In genomic region chr10:42583157-42583872, GRCm38 (mm10) we compare ENCODE assay signal across 8 mouse cellular contexts. TPM values are rescaled to one million over a fixed set of nuclear protein-coding genes. Genes with fewer than 3 reads are reported as not detected.
DNase-seq lines count a peak whose midpoint lies in the region; ATAC-seq and TF ChIP-seq lines count a peak whose summit lies in the region.

Gene Nr2e1 (minus strand): TSS chr10:42583632.
Gene Ostm1 (plus strand): TSS chr10:42583822.

- WGBS in lung, embryonic 14.5 days, result under 1% methylated on average over 43 of the region's 43 CpGs
- WGBS in embryonic facial prominence, embryonic 15.5 days, result under 1% methylated on average over 43 of the region's 43 CpGs
- WGBS in intestine, postnatal 0 days, result under 1% methylated on average over 43 of the region's 43 CpGs
- under 1% methylated on average over 43 of the region's 43 CpGs for WGBS in limb, embryonic 10.5 days

- H3K36me3 ChIP-seq in lung, embryonic 14.5 days (ENCODE audit: insufficient read depth), result no peaks in the 10 kb centered on the region
- H3K36me3 ChIP-seq in embryonic facial prominence, embryonic 15.5 days, result no peaks in the 10 kb centered on the region
- no peaks in the 10 kb centered on the region for H3K36me3 ChIP-seq in intestine, postnatal 0 days (ENCODE audit: control insufficient read depth, insufficient read depth)
- H3K36me3 ChIP-seq in limb, embryonic 10.5 days, result no peaks in the 10 kb centered on the region

- no peaks in the 10 kb centered on the region for H3K4me1 ChIP-seq in lung, embryonic 14.5 days (ENCODE audit: insufficient read depth)
- peaks cover 41% of the 10 kb centered on the region for H3K4me1 ChIP-seq in embryonic facial prominence, embryonic 15.5 days
- H3K4me1 ChIP-seq in intestine, postnatal 0 days (replicated peaks; ENCODE audit: control insufficient read depth, insufficient read depth, low read length), result no peaks in the 10 kb centered on the region
- peaks cover 46% of the 10 kb centered on the region for H3K4me1 ChIP-seq in limb, embryonic 10.5 days

- peaks cover 98% of the 10 kb centered on the region for H3K27me3 ChIP-seq in lung, embryonic 14.5 days (ENCODE audit: insufficient read depth, low read length)
- H3K27me3 ChIP-seq in embryonic facial prominence, embryonic 15.5 days, result peaks cover 96% of the 10 kb centered on the region
- H3K27me3 ChIP-seq in intestine, postnatal 0 days (replicated peaks; ENCODE audit: control insufficient read depth, insufficient read depth, low read length), result peaks cover 89% of the 10 kb centered on the region
- H3K27me3 ChIP-seq in limb, embryonic 10.5 days (ENCODE audit: low read depth, poor library complexity, severe bottlenecking), result peaks cover 100% of the 10 kb centered on the region

- no peaks in the 10 kb centered on the region for H3K9me3 ChIP-seq in lung, embryonic 14.5 days (ENCODE audit: low read depth, low read length)
- H3K9me3 ChIP-seq in embryonic facial prominence, embryonic 15.5 days (replicated peaks), result no peaks in the 10 kb centered on the region
- no peaks in the 10 kb centered on the region for H3K9me3 ChIP-seq in intestine, postnatal 0 days (ENCODE audit: control insufficient read depth)
- H3K9me3 ChIP-seq in limb, embryonic 10.5 days (replicated peaks), result 0 out of 2 replicates have a peak, but pooled peaks cover 4% of the 10 kb centered on the region

- H3K4me2 ChIP-seq in lung, embryonic 14.5 days, result peak within 1 kb of the TSS; percentile 47
- H3K4me2 ChIP-seq in embryonic facial prominence, embryonic 15.5 days (replicated peaks), result peak within 1 kb of the TSS; percentile 46
- peak within 1 kb of the TSS; percentile 27 for H3K4me2 ChIP-seq in intestine, postnatal 0 days (replicated peaks; ENCODE audit: low read depth)

- H3K9ac ChIP-seq in lung, embryonic 14.5 days, result no peak within 1 kb of the TSS
- no peak within 1 kb of the TSS; the same call in 1 of the 2 replicates for H3K9ac ChIP-seq in embryonic facial prominence, embryonic 15.5 days
- H3K9ac ChIP-seq in intestine, postnatal 0 days (ENCODE audit: low read depth, low read length), result no peak within 1 kb of the TSS

- no peak within 1 kb of the TSS for H3K27ac ChIP-seq in lung, embryonic 14.5 days (ENCODE audit: low read depth)
- H3K27ac ChIP-seq in embryonic facial prominence, embryonic 15.5 days (replicated peaks), result no peak within 1 kb of the TSS
- H3K27ac ChIP-seq in intestine, postnatal 0 days (ENCODE audit: low read depth, low read length), result no peak within 1 kb of the TSS
- H3K27ac ChIP-seq in limb, embryonic 10.5 days, result no peak within 1 kb of the TSS

- no peak for ATAC-seq in lung, embryonic 14.5 days (ENCODE audit: insufficient read depth)
- ATAC-seq in embryonic facial prominence, embryonic 15.5 days (ENCODE audit: insufficient number of reproducible peaks, low FRiP score, low TSS enrichment, low read depth), result no peak
- no peak for ATAC-seq in intestine, postnatal 0 days

- peak within 1 kb of the TSS; percentile 10 for H3K4me3 ChIP-seq in lung, embryonic 14.5 days (ENCODE audit: low read depth, low read length)
- H3K4me3 ChIP-seq in embryonic facial prominence, embryonic 15.5 days (replicated peaks), result peak within 1 kb of the TSS; percentile 29
- H3K4me3 ChIP-seq in intestine, postnatal 0 days (ENCODE audit: low read depth, low read length), result peak within 1 kb of the TSS; percentile 1; the same call in 1 of the 2 replicates
- peak within 1 kb of the TSS; percentile 28 for H3K4me3 ChIP-seq in limb, embryonic 10.5 days

- TF ChIP-seq CTCF in lung, embryonic 14.5 days (IDR thresholded peaks at IDR 0.05; ENCODE audit: low read depth), result no peak
- TF ChIP-seq CTCF in intestine, postnatal 0 days (IDR thresholded peaks at IDR 0.05; ENCODE audit: low read depth), result no peak

- DNase-seq in lung, embryonic 14.5 days, result peak; percentile 40
- no peak for DNase-seq in lung, postnatal 36 days
- no peak for DNase-seq in limb, embryonic 10.5 days (ENCODE audit: low spot score)
- DNase-seq in right cerebral cortex, postnatal 25 days, result peak; percentile 68
- no peak for DNase-seq in adrenal gland, postnatal 4 days (ENCODE audit: low spot score in 2 of 2)
- no peak for DNase-seq in adrenal gland, postnatal 10 days

RNA-seq across cellular contexts. Expression of gene Nr2e1, which starts in this region (rescaled TPM):
- not detected in 2 replicates for polyA plus RNA-seq in lung, embryonic 14.5 days (2014; fragmentation: Nextera tagmentation; extraction: Ambion mirVana)
- polyA plus RNA-seq in embryonic facial prominence, embryonic 15.5 days (2015; fragmentation: Nextera tagmentation; extraction: Ambion mirVana), result 1.7 and 1.8 TPM in 2 replicates
- not detected in 2 replicates for polyA plus RNA-seq in intestine, postnatal 0 days (2015; fragmentation: Nextera tagmentation; extraction: Ambion mirVana)
- not detected in 2 replicates for polyA plus RNA-seq in limb, embryonic 10.5 days (2016; fragmentation: Nextera tagmentation; extraction: Ambion mirVana)
- total RNA-seq in adrenal gland, postnatal 4 days (2021), result not detected
- total RNA-seq in adrenal gland, postnatal 10 days (2021), result not detected

RNA-seq across cellular contexts. Expression of gene Ostm1, which starts in this region (rescaled TPM):
- 10.7 and 11.9 TPM in 2 replicates for polyA plus RNA-seq in lung, embryonic 14.5 days (2014; fragmentation: Nextera tagmentation; extraction: Ambion mirVana)
- polyA plus RNA-seq in embryonic facial prominence, embryonic 15.5 days (2015; fragmentation: Nextera tagmentation; extraction: Ambion mirVana), result 12.9 and 14.9 TPM in 2 replicates
- 25.4 and 29.1 TPM in 2 replicates for polyA plus RNA-seq in intestine, postnatal 0 days (2015; fragmentation: Nextera tagmentation; extraction: Ambion mirVana)
- 8.4 and 8.9 TPM in 2 replicates for polyA plus RNA-seq in limb, embryonic 10.5 days (2016; fragmentation: Nextera tagmentation; extraction: Ambion mirVana)
- 10 to 100 TPM; 24.8 to 27.3 TPM for total RNA-seq in adrenal gland, postnatal 4 days (2021)
- total RNA-seq in adrenal gland, postnatal 10 days (2021), result 10 to 100 TPM; 19.2 to 19.4 TPM

Comparison
In these comparisons a context has a peak if more than half of its experiments do, and no peak if none do; other contexts are left out.
1. DNase-seq: peak in lung, embryonic 14.5 days (single experiment) and right cerebral cortex, postnatal 25 days (single experiment); none in lung, postnatal 36 days (single experiment), limb, embryonic 10.5 days (single experiment), adrenal gland, postnatal 4 days (0 of 2) and adrenal gland, postnatal 10 days (single experiment).
2. Peak in every context shown above with its lines, with median percentiles within 50 percentile points of each other: H3K4me2 ChIP-seq and H3K4me3 ChIP-seq.